Mouse (Mus musculus) stomach, postnatal 0 days (tissue): ENCODE measurements around the gene Foxp1.

ENCODE experiments used
- CTCF ChIP-seq: IDR thresholded peaks from 2 replicates; pipeline ENCODE4 v1.5.1; 2016; ENCODE audit warnings: antibody characterized with exemption, low read depth, mild to moderate bottlenecking, moderate library complexity
- EP300 ChIP-seq: optimal IDR thresholded peaks from 2 replicates; pipeline ENCODE3; 2016; ENCODE audit warnings: antibody characterized with exemption

DNA sequence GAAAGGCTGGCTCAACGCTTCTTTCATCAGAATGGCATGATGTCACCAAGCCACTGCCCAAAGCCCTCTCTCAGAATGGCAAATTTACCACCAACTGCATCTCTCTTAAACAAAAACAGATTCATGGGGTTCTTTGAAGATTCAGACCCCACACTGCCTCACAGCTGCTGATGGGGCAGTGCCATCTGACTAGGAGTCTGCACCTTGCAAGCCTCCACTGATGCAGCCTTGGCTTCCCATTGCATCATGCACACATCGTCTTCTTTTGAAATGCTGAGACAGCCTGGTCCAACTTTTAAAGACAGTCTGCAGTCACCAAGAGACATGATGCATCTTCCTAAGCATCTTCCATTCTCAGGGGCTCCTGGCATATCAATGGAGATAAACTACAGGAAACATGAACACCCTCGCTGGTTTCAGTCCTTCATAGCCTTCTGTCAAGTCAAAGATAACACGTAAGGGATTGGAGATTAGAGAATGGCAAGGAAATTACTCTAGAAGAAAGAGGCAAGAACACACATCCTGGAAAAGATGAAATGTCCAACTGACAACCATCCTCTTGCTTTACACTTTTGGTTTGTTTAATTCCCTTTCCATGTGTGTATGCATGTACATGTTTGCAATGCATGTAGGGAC, 154.3 kb downstream of the Foxp1 start:
- TF ChIP-seq CTCF (no peak), EP300 (no peak)
